Mouse (Mus musculus) cerebellum, adult 2 months (tissue): ENCODE measurements around the gene Ankrd34a.

ENCODE experiments used
- CTCF ChIP-seq: fragments of 200-500 bp; IDR thresholded peaks from 2 replicates; pipeline ENCODE4 v1.5.1; 2011; ENCODE audit warnings: low read depth, mild to moderate bottlenecking, control low read depth, low read length, moderate library complexity, borderline replicate concordance; ENCODE audit not compliant: insufficient read depth
- POLR2A ChIP-seq: fragments of 200-500 bp; IDR thresholded peaks from 2 replicates; pipeline ENCODE4 v1.6.1; 2011; ENCODE audit warnings: low read length, control low read depth, borderline replicate concordance; ENCODE audit not compliant: insufficient read depth

DNA sequence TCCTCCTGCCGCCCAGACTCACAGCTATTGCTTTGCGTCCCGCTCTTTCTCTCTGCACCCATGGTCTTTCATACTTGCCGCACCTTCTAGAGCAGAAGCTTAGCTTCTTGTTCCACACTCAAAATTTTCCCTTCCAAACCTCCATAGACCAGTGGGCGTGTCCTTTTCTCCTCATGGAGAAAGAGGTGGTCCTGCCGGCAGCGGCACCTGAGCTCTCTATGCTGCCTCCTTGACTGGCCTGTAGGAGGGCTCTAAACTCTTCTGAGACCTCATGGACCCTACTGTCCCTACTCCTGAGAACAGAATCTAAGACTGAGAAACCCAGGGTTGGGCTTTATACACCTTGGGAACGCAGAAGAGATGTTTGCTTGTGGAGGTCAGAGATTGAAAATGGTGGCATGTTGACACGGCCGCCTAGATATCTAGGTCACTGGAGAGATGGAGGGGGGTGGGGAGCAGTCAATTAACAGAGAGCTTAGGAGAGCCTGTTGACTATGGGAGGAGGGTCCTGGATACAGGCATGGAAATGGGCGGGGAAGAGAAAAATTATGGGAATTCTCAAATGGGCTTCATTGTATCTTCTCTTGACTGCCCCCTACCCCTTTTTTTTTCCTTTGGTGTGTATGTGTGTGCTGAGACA, 26.4 kb upstream of the Ankrd34a start:
- no peak for TF ChIP-seq POLR2A
- TF ChIP-seq CTCF = no peak
